Mouse (Mus musculus): ENCODE measurements around the gene Myo15b. TPM values are rescaled to one million over a fixed set of nuclear protein-coding genes. Genes with fewer than 3 reads are reported as not detected.
A peak's percentile ranks its signal among the peaks of the same experiment; 100 is the strongest.

Gene Myo15b
- under 1 TPM in 1 of 2 experiments, not detected in 1; 0.20 TPM for total RNA-seq (2021)

- no peak for DNase-seq
Observed at GRCm38 (mm10) chr11:115858354-115858753, at the start of gene Myo15b. Gene Myo15b (plus strand): TSS chr11:115858406.

DNA sequence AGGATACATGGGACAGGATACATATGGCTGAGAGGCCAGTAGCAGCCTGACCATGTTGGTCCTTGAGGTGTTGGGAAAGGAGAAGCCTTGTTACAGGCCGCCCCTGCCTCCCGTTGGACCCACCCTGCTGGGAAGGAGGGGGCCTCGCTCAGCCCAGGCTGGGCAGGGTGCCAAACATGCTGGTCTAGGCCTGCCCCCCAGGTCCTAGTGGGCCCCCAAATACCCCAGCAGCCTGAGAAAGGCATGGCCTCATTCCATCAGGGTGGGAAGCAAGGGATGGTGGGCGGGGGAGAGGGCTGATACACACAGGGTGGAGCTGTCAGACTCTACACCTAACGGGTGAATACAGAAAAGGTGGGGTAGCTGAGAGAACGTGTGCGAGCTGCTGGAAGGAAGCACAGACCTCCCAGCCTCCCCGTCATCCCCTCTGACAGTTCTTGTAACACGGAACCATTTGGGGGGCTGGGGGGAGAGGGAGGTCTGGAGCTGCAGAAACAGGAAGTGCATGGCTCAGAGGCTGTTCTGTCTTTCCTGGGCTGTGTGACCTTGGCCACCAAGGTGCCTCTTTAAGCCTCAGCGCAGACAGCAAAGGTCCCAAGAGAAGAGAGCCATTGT, 49.4 kb upstream of the Myo15b start:
- no peak for DNase-seq

DNA sequence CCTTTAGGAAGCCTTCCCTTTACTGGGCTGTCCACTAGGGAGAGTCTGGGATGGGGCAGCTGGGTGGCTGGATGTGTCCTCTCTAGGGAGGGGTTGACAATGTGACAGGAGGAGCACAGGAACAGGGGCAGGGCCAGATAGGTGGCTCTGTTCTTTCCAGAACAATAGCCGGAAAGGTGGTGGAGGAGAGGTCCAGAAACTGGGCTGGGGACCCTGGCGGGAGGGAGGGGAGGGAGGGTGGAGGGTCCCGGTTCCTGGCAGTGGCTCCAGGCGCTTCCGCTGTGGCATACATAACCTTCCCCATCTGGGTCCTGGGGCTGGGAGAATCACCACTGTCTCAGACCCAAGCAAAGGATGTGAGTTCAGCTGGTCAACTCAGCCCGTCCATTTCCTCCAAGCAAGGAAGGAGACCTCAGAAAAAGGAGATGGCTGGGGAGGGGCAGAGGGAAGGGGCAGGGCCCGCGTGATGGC, 48.9 kb upstream of the Myo15b start:
- DNase-seq = no peak

DNA sequence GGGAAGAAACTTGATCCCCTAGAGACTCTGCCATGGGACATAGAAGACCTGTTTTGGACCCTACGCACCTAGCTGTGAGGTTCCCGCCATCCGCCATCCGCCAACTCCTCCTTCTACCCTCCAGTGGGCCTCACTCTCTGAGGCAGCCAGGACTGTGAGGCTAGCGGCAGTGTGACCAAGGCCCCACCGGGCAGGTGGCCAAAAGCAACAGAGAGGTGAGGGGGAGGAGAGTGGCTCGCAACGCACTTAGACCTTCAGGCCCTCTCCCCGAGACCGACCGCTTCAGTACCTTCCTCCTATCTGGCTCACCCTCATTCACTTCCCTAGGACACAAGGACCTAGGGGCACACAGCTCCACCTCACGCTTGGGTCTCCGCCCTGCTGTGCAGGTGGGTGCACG, 47.8 kb upstream of the Myo15b start:
- peak in 1 of 2 experiments; percentile 23 for DNase-seq

DNA sequence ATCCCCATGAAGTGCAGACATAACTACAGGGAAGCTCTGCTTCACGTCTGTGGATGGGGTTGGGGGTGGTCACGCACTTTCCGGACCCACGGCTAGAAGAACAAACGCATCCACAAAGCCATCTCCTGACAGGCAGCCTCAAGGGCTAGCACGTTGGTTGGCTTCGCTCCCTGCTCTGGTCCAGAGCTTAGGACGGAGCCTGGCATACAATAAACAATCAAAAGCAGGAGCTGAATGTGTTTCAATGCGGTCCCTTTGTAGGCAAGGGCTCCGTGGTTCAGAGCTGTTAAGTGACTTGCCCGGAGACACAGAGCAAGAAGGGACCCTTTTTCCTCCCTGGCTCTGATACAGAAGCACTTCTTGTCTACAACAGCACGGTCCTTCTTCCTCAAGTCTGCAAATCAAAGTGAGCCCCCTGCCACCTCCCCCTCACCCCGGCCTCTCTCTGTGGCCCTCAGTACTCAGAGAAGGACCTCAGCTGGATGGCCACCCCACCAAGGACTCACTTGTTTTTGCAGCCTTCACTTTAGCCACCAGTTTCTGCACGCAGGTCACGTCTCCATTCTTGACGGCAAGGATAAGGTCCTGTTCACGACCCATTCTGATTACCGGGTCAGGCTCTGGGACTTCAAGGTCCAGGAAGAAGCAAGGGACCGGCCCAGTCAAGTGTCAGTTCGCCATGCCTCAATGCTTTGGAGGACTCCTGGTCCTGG, 46.7 kb upstream of the Myo15b start:
- peak in 1 of 2 experiments; percentile 27 for DNase-seq

- DNase-seq = no peak
Observed at GRCm38 (mm10) chr11:115812095-115812494, 46.1 kb upstream of the Myo15b start.

DNA sequence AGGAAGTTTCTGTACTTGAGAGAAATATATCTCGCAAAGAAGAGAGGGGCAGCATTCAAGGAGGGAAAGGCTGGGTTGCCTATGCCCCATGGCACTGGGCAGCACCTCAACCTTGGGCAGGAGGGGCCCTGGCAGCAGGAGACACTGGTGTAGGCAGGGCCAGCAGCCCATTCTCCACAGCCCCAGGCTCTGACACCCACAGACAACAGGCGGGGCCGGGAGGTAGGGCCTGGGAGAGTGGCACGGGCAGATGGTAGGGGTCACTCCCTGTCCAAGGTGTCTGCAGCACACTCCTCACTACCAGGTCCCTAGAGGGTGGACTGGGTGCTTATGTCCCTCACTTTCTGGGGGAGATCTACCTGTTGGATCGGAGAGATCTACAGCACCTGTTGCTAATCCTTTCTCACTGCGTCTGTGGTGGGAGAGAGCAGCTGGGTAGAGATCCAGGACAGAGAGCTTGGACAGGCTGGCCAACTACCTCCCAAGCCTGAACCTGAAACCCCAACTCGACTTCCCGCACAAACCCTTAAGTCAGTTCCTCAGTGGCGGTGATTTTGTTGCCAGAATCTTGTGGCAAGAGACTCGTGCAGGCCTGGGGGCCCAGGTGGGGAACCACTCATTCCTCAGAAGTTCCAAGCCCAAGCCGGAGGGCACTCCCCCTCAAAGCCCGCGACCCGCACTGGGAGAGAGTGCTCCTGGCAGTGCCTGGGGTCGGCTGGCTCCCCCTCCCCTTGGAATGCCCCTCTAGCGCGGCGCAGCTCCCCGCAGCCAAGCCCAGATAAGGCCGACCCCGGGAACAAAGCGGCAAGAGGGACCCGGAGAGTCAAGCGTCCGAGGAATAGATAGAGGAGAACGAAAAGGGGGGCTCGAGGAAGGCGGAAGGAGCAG, 45.4 kb upstream of the Myo15b start:
- no peak for DNase-seq

DNA sequence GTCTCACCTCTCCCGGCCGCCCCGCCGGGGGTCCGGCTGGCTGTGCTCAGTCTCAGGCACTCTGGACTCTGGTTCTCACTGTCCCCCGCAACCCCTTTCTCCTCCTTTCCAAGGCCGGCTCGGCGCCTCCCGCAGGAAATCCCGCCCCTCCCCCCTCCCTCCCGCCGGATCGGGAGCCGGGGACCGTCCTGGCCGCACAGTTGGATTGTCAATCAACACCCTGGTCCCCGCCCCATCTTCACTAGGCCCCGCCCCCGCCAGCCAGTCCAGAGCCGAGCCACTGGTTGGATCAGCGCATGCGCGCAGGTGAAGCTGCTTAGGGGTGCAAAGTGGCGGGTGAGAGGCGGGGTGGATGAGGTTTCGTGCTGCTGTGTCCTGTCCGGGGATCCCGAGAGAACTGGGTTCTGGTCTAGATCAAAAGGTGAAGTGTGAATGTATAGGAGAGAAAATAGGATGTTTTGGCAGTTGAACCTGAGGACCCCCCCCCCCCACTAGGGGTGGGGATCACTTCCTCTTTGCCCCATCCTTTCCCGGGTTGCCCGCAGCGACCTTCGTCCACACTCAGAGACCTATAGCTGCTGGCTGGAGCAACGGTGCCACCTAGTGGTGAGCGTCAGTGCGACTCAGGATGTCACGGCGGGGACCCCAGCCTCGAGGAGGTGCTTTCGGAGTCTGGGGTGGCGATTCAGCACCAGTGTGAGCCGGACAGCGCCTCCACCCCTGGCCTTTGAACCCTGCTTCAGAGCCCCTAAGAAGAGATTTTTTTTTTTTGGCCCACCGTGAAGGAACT, 44.5 kb upstream of the Myo15b start, which contains the start of gene Caskin2:
Gene Caskin2, minus strand, starts transcription at position 133 of the 790 bp plus-strand sequence.
- peak; percentile 85 to 86 for DNase-seq

DNA sequence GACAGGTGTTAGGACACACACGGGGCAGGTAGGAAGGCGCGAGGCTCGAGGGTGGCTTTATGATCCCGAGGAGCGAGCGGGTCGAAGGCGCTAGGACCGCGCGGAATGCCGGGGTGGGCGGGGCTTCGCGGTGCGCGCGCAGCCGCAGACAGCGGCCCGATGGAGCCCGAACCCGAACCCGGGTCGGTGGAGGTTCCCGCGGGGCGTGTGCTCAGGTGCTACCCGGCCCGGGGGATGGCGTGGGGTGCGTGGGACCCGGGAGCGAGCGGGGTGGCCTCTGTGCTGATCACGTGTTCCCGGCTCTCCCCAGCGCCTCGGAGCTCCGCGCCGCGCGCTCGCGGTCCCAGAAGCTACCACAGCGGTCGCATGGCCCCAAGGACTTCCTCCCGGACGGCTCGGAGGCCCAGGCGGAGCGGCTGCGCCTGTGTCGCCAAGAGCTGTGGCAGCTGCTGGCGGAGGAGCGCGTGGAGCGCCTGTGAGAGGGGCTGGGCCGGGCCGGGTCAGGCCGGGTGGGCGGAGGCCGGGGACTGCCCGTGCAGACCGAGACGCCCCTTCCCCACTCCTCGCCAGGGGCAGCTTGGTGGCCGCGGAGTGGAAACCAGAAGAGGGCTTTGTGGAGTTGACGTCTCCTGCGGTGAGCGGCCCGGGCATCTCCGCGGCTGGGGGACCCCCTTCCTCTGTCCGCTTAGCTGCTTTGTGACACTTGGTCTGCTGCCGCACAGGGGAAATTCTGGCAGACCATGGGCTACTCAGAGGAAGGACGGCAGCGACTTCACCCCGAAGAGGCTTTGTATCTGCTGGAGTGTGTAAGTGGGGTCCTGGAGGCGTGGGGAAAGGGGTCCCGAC, 43.4 kb upstream of the Myo15b start, which contains the start of gene Tsen54:
Gene Tsen54, plus strand, starts transcription at position 120 of the 846 bp plus-strand sequence.
- peak; percentile 84 for DNase-seq

DNA sequence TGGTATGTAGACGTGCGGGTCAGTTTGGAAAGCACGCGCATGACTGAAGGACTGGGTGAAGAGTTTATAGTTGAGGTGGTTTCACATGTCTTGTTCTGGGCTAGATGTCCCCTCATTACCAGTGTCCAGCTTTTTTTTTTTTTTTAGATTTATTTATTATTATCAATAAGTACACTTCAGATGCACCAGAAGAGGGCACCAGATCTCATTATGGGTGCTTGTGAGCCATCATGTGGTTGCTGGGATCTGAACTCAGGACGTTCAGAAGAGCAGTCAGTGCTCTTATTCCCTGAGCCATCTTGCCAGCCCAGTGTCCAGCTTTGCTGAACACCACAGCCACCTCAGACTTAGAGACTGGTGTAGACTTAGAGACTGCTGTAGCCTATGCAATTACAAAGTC, 40.9 kb upstream of the Myo15b start:
- no peak for DNase-seq

DNA sequence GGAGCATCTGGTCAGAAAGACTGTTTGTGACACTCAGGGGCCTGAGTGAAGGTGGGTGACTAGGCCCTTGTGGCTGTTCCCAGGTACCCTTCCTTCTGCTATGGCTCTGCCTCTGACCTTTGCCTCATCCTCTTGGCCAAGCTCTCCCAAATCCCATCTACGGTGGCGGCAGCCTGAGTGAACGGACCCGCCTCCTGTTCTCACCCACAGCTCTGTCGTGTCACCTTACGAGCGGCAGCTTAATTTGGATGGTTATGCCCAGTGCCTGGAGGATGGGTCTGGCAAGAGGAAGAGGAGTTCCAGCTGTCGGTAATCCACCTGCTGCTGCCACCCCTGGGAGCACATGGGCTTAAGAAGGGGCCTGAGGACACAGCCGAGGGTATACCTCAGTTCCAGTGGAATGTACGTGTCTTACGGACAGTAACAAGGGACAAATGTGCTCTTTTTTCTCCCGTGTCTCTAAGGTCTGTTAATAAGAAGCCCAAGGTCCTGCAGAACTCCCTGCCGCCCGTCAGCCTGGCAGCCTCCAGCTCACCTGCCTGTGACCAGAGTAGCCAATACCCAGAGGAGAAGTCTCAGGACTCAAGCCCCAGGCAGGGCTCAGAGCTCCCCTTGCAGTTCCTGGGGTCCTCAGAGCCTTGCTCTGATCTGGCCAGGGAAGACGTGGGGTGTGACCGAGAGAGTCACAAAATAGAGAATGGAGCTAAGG, 38.1 kb upstream of the Myo15b start:
- DNase-seq = no peak

- no peak for DNase-seq
Observed at GRCm38 (mm10) chr11:115821001-115821400, 37.2 kb upstream of the Myo15b start.

- peak; percentile 54 to 70 for DNase-seq
Observed at GRCm38 (mm10) chr11:115823774-115824740, 34.1 kb upstream of the Myo15b start, which contains the start of gene Llgl2. Gene Llgl2 (plus strand): TSS chr11:115824049.

GRCm38 (mm10) chr11:115824813-115825212, 33.4 kb upstream of the Myo15b start:
- no peak for DNase-seq

DNA sequence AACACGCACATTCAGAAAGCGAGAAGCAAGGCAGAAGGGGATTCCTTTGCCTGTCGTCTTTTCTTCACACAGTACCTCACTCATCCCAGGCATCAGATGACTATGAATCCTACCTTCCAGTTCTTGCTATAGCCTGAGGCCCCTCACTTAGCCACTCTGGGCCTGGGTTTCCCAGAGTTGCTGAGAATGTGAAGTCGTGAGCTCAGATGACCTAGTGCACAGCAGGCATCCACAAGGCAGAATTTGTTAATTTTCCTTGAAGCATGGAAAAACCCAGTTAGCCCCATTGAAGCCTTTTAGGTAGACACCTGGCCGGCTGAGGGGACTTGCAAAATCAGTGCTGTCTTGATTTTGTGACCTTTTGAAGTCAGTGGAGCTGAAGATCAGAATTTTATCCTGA, 31.7 kb upstream of the Myo15b start:
- DNase-seq = no peak

GRCm38 (mm10) chr11:115827624-115828023, 30.6 kb upstream of the Myo15b start:
- DNase-seq = no peak

- DNase-seq = no peak
Observed at GRCm38 (mm10) chr11:115829036-115829435, 29.2 kb upstream of the Myo15b start.

DNA sequence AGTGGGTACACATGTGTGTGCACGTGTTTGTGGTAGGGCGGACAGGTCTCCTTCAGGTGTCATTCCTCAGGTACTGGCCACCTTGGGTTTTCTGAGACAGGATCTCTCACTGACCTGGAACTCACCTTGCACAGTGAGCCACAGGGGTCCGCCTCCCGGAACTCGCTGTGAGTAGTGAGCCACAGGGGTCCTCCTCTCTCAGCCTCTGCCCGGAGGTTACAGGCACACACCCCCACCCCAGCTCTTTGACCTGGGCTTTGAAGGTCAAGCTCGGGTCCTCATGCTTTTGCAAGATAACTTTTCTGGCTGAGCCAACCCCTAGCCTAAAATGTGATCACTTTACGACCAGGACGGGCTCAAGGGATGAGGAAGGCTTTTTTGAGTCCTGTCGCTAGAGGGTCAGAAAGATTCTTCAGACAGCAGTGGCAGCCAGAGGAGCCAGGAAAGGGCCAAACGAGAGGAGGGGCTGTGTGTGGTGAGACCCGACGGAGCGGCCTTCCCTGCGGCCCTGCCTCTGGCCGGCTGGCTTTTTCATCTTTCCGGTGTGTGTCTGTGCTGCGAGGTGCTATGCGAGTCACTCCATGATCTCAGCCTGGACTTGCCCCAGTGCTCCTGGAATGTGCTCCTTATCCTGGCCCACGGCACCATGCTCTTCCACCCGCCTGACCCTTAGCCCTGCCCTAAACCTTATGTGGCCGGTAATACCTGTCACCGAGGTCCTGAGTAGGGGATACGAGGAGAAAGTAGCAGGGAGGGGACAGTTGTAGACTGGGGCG, 27.5 kb upstream of the Myo15b start:
- DNase-seq = no peak
